Mouse (Mus musculus): ENCODE measurements around the gene Gm43064. TPM values are rescaled to one million over a fixed set of nuclear protein-coding genes. Genes with fewer than 3 reads are reported as not detected.

Gene Gm43064
- total and polyA plus RNA-seq, 2 experiments from 2014 or later: 0.35 to 3.2 TPM

GRCm38 (mm10) chr3:103872663-103873098 is 63.3 kb downstream of the Gm43064 start:
- Histone ChIP-seq H3K9me3 (ENCODE audit: low read length) (no peaks in the 10 kb centered on the region), H3K27me3 (ENCODE audit: insufficient read depth, low read length) (no peaks in the 10 kb centered on the region), H3K4me1 (ENCODE audit: insufficient read depth, low read length) (no peaks in the 10 kb centered on the region), H3K9ac (replicated peaks; ENCODE audit: low read length, poor library complexity, severe bottlenecking) (no peak overlapping the region), H3K4me3 (ENCODE audit: low read depth, low read length) (no peak overlapping the region), H3K4me2 (ENCODE audit: low read depth, low read length, poor library complexity, severe bottlenecking) (no peak overlapping the region), H3K27ac (ENCODE audit: low read depth, low read length) (no peak overlapping the region), H3K36me3 (ENCODE audit: insufficient read depth, low read length) (no peaks in the 10 kb centered on the region)
- no peak for TF ChIP-seq CTCF (IDR thresholded peaks at IDR 0.05)
- DNase-seq (ENCODE audit: low spot score) (no peak), ATAC-seq (ENCODE audit: low FRiP score) (no peak)
- WGBS: 57% methylated on average over 3 of the region's 3 CpGs

DNA sequence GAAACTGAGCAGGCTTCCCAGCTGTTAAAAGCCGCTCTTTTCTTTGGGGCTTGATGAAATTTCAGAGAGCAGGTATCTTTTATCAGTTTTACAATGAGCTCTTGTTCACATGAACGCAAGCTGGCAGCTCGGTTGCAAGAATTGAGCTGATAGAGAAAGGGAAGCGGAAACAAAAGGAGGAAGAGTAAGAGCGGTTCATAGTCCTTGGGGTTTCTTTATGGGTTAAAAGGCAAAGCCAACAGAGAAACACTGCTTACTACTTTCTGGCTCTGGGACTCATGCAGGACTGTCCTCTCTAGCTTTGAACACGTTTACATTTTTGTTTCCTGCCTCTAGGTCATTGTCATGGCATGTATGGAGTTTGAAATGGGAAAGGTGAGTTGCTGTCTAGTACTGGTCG is 65.0 kb downstream of the Gm43064 start:
- DNase-seq (ENCODE audit: low spot score) (no peak), ATAC-seq (ENCODE audit: low FRiP score) (no peak)
- no peak for TF ChIP-seq CTCF (IDR thresholded peaks at IDR 0.05)
- no peaks in the 10 kb centered on the region for H3K4me1 ChIP-seq (ENCODE audit: insufficient read depth, low read length)
- H3K9ac ChIP-seq (replicated peaks; ENCODE audit: low read length, poor library complexity, severe bottlenecking): no peak overlapping the region
- H3K4me3 ChIP-seq (ENCODE audit: low read depth, low read length): no peak overlapping the region
- no peaks in the 10 kb centered on the region for H3K36me3 ChIP-seq (ENCODE audit: insufficient read depth, low read length)
- 66% methylated on average over 7 of the region's 7 CpGs for WGBS
- no peak overlapping the region for H3K4me2 ChIP-seq (ENCODE audit: low read depth, low read length, poor library complexity, severe bottlenecking)
- no peaks in the 10 kb centered on the region for H3K27me3 ChIP-seq (ENCODE audit: insufficient read depth, low read length)
- H3K9me3 ChIP-seq (ENCODE audit: low read length): no peaks in the 10 kb centered on the region
- H3K27ac ChIP-seq (ENCODE audit: low read depth, low read length): no peak overlapping the region

DNA sequence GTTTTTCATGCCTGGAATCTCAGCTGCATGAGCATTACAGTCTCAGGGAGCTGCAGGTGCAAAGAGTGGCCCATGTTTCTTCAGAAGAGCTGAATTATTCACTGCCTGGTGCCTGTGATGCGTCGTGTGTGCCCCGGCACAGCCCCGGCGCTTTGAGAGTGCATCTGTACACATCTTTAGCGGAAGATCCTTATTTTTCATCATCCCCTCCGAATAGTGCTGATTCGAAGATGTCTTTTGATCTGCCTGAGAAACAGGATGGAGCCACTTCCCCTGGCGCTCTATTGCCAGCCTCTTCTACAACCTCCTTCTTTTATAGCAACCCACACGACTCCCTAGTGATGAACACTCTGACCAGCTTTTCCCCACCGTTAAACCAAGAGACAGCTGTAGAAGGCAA is 76.6 kb downstream of the Gm43064 start:
- Histone ChIP-seq H3K4me3 (ENCODE audit: low read depth, low read length) (no peak overlapping the region), H3K4me1 (ENCODE audit: insufficient read depth, low read length) (no peaks in the 10 kb centered on the region), H3K9ac (replicated peaks; ENCODE audit: low read length, poor library complexity, severe bottlenecking) (no peak overlapping the region), H3K27me3 (ENCODE audit: insufficient read depth, low read length) (no peaks in the 10 kb centered on the region), H3K36me3 (ENCODE audit: insufficient read depth, low read length) (no peaks in the 10 kb centered on the region), H3K4me2 (ENCODE audit: low read depth, low read length, poor library complexity, severe bottlenecking) (no peak overlapping the region), H3K27ac (ENCODE audit: low read depth, low read length) (no peak overlapping the region), H3K9me3 (ENCODE audit: low read length) (no peaks in the 10 kb centered on the region)
- WGBS: 62% methylated on average over 11 of the region's 11 CpGs
- no peak for DNase-seq (ENCODE audit: low spot score)
- TF ChIP-seq CTCF (IDR thresholded peaks at IDR 0.05): no peak
- ATAC-seq (ENCODE audit: low FRiP score): no peak

DNA sequence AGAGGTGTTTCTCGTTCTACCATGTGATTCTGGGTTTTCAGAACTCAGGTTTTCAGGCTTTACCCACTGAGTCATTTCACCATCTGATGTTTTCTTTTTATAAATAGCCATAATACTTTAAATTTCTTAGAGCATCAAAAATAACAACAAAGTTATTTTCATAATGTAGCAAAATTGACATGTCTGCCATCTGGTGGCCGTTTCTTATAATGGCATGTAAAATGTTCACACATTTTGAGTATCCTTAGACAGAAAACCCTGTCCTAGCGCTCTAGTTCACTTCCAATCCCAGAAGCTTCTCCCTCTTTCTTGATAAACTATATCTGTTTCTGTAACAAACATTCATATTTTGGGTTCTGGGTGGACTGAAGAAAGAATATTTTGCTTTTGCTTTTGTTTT is 78.2 kb downstream of the Gm43064 start:
- Histone ChIP-seq H3K9me3 (ENCODE audit: low read length) (no peaks in the 10 kb centered on the region), H3K36me3 (ENCODE audit: insufficient read depth, low read length) (no peaks in the 10 kb centered on the region), H3K4me3 (ENCODE audit: low read depth, low read length) (no peak overlapping the region), H3K4me1 (ENCODE audit: insufficient read depth, low read length) (no peaks in the 10 kb centered on the region), H3K27me3 (ENCODE audit: insufficient read depth, low read length) (no peaks in the 10 kb centered on the region), H3K9ac (replicated peaks; ENCODE audit: low read length, poor library complexity, severe bottlenecking) (no peak overlapping the region), H3K27ac (ENCODE audit: low read depth, low read length) (no peak overlapping the region), H3K4me2 (ENCODE audit: low read depth, low read length, poor library complexity, severe bottlenecking) (no peak overlapping the region)
- no peak for ATAC-seq (ENCODE audit: low FRiP score)
- TF ChIP-seq CTCF (IDR thresholded peaks at IDR 0.05): peak; percentile 78
- WGBS: 22% methylated on average over 3 of the region's 3 CpGs
- DNase-seq (ENCODE audit: low spot score): peak; percentile 63

Other genes starting within 250 kb of the Gm43064 start
- 29.5 and 30.7 TPM in 2 replicates for gene Syt6, start 234.3 kb upstream of the Gm43064 start, total RNA-seq (2014; rRNA removed)
- gene Syt6, start 234.3 kb upstream of the Gm43064 start, polyA plus RNA-seq (2015; fragmentation: Nextera tagmentation; extraction: Ambion mirVana): 9.0 and 10.0 TPM in 2 replicates
- gene Atg4a-ps, start 163.5 kb upstream of the Gm43064 start, total RNA-seq (2014; rRNA removed): not detected in 2 replicates
- 0.22 TPM in 1 of 2 replicates, not detected in the other for gene Atg4a-ps, start 163.5 kb upstream of the Gm43064 start, polyA plus RNA-seq (2015; fragmentation: Nextera tagmentation; extraction: Ambion mirVana)
- 7.5 and 9.0 TPM in 2 replicates for gene Olfml3, start 71.6 kb upstream of the Gm43064 start, total RNA-seq (2014; rRNA removed)
- 7.0 and 8.9 TPM in 2 replicates for gene Olfml3, start 71.6 kb upstream of the Gm43064 start, polyA plus RNA-seq (2015; fragmentation: Nextera tagmentation; extraction: Ambion mirVana)
- not detected in 2 replicates for gene Gm10964, start 70.2 kb upstream of the Gm43064 start, total RNA-seq (2014; rRNA removed)
- gene Gm10964, start 70.2 kb upstream of the Gm43064 start, polyA plus RNA-seq (2015; fragmentation: Nextera tagmentation; extraction: Ambion mirVana): not detected in 2 replicates
- gene Hipk1, start 18.0 kb upstream of the Gm43064 start, total RNA-seq (2014; rRNA removed): 59.8 and 77.2 TPM in 2 replicates
- 7.2 and 7.7 TPM in 2 replicates for gene Hipk1, start 18.0 kb upstream of the Gm43064 start, polyA plus RNA-seq (2015; fragmentation: Nextera tagmentation; extraction: Ambion mirVana)
- gene Dclre1b, start 129 bp upstream of the Gm43064 start, total RNA-seq (2014; rRNA removed): 4.3 and 6.9 TPM in 2 replicates
- gene Dclre1b, start 129 bp upstream of the Gm43064 start, polyA plus RNA-seq (2015; fragmentation: Nextera tagmentation; extraction: Ambion mirVana): 16.2 and 17.5 TPM in 2 replicates
- 27.9 and 28.2 TPM in 2 replicates for gene Ap4b1, start 53 bp upstream of the Gm43064 start, total RNA-seq (2014; rRNA removed)
- gene Ap4b1, start 53 bp upstream of the Gm43064 start, polyA plus RNA-seq (2015; fragmentation: Nextera tagmentation; extraction: Ambion mirVana): 16.2 and 18.2 TPM in 2 replicates
- gene Bcl2l15, start 23.0 kb downstream of the Gm43064 start, total RNA-seq (2014; rRNA removed): 2.5 TPM in 1 of 2 replicates, not detected in the other
- 0.17 TPM in 1 of 2 replicates, not detected in the other for gene Bcl2l15, start 23.0 kb downstream of the Gm43064 start, polyA plus RNA-seq (2015; fragmentation: Nextera tagmentation; extraction: Ambion mirVana)
- gene Ptpn22, start 50.2 kb downstream of the Gm43064 start, total RNA-seq (2014; rRNA removed): 0.09 TPM in 1 of 2 replicates, not detected in the other
- gene Ptpn22, start 50.2 kb downstream of the Gm43064 start, polyA plus RNA-seq (2015; fragmentation: Nextera tagmentation; extraction: Ambion mirVana): 0.43 and 0.64 TPM in 2 replicates
- gene Rsbn1, start 104.5 kb downstream of the Gm43064 start, total RNA-seq (2014; rRNA removed): 35.5 and 38.4 TPM in 2 replicates
- 18.6 and 21.7 TPM in 2 replicates for gene Rsbn1, start 104.5 kb downstream of the Gm43064 start, polyA plus RNA-seq (2015; fragmentation: Nextera tagmentation; extraction: Ambion mirVana)
- 24.3 and 31.6 TPM in 2 replicates for gene Phtf1, start 158.5 kb downstream of the Gm43064 start, total RNA-seq (2014; rRNA removed)
- 14.9 and 15.9 TPM in 2 replicates for gene Phtf1, start 158.5 kb downstream of the Gm43064 start, polyA plus RNA-seq (2015; fragmentation: Nextera tagmentation; extraction: Ambion mirVana)

Data from midbrain, postnatal 0 days (tissue).